Mouse (Mus musculus): ENCODE measurements around the gene Xcr1.

Gene Xcr1

DNA sequence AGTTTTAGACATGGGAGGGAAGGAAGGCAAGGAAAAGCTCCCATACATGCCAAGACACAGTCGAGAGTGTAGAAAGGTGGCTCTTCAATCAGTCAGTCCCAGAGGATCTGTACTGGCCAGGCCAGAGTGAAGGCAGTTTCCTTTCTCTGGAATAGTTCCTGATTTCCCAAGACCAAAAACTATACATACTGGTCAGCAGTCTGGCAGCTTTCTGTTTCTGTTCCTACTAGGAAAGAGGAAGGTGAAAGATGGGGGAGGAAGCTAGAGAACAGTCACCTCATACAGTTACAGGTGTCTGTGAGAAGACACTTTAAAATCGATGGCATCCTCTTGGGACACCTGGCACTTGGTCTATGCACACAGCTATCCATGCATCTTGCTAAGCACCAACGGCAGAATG is 46.4 kb downstream of the Xcr1 start:
- DNase-seq (ENCODE audit: low spot score in 2 of 2), result no peak

DNA sequence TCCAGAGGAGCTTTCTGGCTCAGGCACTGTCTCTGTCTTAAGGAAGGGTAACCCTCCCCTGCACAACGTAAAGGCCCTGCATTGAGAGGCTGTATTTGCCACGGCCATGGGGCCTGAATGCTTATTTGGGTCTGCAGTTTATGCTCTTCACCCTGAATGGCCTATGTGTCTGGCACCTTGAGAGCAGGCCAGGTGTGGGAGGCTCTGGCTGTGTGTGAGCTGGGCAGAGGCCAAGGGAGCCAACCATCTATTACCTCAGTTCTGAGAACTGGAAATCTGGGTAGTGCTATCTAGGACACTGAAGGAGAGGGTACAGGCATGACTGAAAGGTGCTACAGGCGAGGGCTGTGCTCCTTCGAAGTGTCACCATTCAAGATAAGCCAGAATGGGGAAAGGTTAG is 47.0 kb downstream of the Xcr1 start:
- no peak for DNase-seq (ENCODE audit: low spot score in 2 of 2)

DNA sequence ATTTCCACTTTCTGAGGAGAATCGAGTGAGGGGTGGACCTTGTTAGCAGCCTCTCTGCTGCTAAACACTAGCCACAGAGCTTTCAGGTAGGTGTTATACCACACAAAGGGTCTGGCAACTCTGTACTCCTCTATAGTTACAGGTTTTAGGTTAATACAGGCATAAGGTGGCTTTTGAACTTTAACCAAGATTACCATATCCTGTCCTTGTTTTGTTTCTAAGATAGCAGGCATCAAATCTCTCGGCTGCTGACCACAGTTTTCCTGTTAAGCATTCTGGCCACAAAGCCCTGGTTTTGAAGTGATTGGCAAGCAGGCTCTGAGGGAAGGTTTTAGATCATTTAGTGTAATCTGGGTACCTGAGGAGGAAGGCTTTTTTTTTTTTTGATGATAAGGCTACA is 47.5 kb downstream of the Xcr1 start:
- peak; percentile 25 to 39 for DNase-seq (ENCODE audit: low spot score in 2 of 2)

DNA sequence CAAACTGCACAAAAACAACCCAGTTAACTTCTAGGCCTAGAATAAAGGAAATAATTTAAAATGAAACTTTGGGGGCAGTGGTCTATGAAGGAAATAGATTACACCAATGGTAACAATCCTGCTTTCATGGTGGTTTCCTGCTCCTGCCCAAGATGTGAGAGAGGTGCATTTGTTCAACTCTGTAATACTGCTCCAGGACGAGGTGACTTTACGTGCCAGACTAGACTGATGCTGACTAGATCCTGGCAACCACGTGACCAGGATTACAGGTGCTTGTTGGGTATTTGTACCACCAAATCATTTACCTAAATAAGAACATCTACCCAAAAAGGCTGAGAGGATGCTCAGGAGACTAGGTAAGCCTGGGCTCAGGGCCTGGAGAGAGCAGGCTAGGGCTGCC is 50.0 kb downstream of the Xcr1 start:
- DNase-seq (ENCODE audit: low spot score in 2 of 2), result no peak

DNA sequence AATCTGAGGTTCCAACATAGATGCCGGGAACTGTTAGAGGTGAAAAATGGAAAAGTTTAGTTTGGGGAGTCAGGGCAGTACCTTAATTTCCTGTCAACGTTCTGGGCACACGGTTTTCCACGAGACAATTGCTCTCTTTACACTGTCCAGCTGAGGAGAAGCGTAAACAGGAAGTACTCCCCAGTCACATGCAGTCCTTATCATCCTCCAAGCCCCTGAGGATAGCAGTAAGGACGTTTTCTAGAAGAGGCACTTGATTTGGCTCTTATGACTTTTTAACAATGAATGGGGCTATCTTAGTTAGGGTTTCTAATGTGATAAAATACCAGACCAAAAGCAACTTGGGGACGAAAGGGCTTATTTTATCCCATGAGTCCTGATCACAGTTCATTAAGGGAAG is 53.2 kb downstream of the Xcr1 start:
- no peak for DNase-seq (ENCODE audit: low spot score in 2 of 2)

DNA sequence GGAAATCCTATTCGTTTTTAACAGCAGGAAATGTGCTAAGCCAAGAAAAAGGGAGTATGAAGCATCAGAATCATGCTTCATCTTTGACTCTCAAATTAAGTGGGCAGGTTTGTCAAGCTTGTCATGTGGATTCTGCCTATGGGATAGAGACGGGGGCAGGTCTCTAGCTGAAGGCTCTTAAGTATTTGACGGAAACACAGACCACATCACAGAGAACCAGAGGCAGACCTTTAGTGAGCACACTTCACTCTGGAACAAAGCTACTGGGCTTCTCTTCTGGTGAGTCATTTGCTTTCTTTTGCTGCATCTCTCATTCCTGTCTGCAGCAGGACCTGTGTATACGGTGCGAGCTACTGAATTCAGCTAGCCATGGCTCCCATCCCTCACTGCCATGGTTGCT is 55.6 kb downstream of the Xcr1 start, which contains the start of gene Cxcr6:
TSS of gene Cxcr6 (plus strand) at position 209 of the 400 bp plus-strand sequence.
- DNase-seq (ENCODE audit: low spot score in 2 of 2), result peak in 1 of 2 experiments; percentile 16

DNA sequence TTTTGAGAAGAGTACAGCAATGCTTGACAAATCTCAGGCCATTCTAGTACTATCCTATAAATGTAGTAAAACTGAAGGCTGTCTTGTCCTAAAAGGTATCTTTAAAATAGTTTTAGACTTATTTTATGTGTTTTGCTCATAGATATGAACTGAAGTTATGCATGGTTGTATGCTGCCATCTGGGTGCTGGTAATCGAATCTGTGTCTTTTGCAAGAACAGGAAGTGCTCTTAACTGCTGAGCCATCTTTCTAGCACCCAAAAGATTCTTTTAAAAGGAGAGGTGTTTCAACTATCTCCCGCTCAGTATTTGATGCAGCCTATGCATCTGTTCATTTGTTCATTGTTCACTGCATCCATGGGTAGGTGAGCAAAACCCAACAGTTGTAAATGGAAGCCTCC is 56.6 kb downstream of the Xcr1 start:
- no peak for DNase-seq (ENCODE audit: low spot score in 2 of 2)

DNA sequence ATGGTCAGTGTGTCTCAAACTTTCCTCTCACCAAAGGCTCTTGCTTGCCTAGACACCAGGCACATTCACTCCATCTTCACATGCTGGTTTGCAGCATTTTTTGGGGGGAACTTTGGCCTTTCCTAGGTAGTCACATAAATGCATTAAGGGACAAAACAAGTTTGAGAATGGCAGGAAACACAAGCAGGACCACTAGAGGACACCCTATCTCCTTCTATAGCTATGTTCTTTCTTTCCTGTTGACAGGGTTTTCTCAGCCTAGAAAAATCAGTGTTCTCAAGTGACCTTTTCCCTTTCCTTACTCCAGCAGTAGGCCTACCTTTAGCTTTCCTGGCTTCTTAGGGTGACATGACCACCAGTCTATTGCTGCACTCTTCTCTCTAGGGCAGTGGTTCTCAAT is 58.9 kb downstream of the Xcr1 start:
- no peak for DNase-seq (ENCODE audit: low spot score in 2 of 2)

DNA sequence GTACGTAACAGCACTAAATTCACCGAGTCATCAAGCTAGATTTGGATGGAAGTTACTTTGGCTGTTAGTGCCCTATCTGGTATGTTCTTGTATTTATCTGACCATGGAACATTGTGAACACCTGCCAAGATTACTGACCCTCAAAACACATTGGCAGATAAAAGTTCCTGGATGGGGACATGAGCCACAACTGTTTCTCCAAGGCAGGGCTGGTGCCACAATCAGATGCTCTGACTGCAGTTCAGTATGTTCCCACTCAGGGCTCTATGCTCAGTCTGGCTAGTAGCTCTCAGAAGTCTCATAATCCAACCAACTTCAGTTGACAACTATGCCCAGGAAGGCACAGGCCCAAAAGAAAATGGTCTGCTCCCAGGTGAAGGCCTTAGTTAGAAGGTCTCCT is 59.4 kb downstream of the Xcr1 start:
- DNase-seq (ENCODE audit: low spot score in 2 of 2), result no peak
